Mouse (Mus musculus): ENCODE results near the gene Ebi3.
"Not testable (repeated sequence)": the region's sequence is repeated elsewhere in the genome, so short reads cannot be mapped to it uniquely, and the experiment has no call there.

Ebi3 gene

GRCm38 (mm10) chr17:55952447-55953027 is at the start of gene Ebi3:
Gene Ebi3, plus strand, starts transcription at chr17:55952640.
- no peak for DNase-seq (ENCODE audit: low spot score)

DNA sequence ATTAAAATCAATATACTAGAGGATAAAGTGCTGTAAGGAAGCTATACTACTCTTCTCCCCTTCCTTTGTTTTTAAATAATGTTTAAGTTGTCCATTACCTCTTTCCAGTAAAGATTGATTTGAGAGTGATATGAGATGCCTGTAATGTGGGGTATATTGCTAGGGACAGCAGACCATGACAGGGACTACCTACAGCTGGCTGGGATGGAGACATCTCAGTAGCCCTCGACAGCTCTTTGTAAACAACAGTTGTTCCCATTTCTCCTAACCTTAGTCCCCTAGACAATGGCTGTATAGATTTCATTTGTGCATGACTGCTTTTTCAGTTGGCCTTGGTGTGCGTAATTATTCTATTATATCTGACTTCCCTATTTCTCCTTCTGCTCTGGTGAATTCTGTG is 49.4 kb upstream of the Ebi3 start:
- no peak for DNase-seq (ENCODE audit: low spot score)

DNA sequence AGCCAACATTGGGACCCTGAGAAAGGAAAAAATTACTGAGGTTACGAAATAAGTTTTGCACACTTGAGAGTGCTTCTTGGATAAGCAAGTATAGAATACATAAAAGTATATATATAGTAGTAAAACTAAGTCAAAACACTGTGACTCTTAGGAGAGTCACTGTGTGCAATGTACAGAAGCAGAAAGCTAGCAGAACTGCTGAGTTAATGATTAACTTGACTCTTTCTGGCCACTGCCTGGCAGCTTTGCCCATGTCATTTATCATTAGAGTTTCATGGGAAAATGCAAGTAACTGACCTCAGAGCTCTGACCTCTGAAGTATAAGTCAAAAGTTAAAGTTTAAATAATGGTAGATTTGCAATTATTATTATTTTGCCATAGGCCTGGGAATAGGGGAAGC is 48.8 kb upstream of the Ebi3 start:
- no peak for DNase-seq (ENCODE audit: low spot score)

DNA sequence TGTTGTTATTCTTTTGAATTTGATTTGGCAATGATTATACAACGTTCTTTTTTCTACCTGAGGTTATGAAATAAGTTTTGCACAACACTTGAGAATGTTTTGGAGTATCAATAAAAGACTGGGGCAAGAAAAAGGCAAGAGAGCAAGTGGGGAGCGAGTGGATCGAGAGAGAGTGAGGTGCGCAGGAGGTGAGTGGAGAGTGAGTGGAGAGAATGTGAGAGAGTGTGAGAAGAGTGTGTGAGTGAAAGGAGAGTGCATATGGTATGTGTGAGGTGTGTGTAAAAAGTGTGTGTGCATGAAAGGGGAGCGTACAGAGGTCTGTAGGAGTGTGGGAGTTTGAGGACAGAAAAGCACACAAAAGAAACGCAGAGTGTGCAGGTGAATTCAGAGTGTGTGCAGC is 48.3 kb upstream of the Ebi3 start:
- no peak for DNase-seq (ENCODE audit: low spot score)

DNA sequence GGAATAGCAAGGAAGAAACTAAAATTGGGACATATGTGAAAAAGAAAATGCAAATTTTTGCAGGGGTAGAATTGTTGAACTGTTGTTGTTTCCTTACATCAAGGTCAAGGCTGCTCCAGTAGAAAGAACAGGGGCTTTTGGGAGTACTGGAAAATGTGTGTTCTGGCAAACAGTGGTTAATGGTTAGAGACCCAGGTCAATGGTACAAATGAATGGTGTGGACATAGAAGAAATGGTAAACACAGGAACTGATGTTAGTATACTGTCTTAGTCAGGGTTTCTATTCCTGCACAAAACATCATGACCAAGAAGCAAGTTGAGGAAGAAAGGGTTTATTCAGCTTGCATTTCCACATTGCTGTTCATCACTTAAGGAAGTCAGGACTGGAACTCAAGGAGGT is 45.8 kb upstream of the Ebi3 start:
- no peak for DNase-seq (ENCODE audit: low spot score)

DNA sequence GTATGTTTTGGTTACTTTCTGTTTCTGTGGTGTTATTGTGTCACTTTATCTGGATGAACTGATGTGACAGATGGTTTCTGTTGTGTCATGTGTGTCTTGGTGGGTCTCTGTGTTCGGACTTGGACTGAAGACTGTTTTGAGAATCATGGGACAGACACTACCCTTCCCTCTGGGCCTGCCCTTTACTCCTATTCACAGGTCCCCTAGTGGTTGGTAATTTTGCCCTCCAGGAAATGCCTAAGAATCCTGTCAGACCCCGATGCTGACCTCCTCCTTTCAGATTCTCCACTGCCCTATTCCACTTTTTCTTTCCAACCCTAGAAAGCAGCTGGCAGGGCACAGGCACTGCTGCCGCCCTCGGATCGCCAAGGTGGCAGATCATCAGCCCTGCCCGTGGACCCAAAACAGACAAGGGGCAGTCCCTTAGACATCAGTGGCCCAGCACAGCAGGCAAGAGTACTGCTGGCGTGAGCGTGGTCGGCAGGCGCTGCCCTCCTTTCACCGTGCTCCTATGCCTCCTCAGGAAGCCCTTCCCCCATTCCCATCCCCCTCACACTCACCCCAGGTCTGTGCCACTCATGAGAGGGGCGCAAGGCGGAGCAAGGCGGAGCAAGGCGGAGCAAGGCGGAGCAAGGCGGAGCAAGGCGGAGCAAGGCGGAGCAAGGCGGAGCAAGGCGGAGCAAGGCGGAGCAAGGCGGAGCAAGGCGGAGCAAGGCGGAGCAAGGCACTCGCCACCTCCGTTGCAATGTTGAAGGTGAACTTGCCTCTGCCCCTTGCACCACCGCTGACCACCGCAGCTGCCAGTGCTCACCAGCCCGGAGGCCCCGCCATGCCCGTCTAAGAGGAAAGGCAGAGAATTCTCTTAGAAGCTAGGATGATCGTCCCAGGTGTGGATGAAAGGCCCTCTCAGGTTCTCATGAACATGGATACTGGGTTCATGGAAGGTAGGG is 20.6 kb upstream of the Ebi3 start:
- no peak for DNase-seq (ENCODE audit: low spot score)

- DNase-seq (ENCODE audit: low spot score), result no peak
These were observed 19.8 kb upstream of the Ebi3 start for GRCm38 (mm10) chr17:55932635-55933034.

GRCm38 (mm10) chr17:55933191-55933590 is 19.2 kb upstream of the Ebi3 start:
- no peak for DNase-seq (ENCODE audit: low spot score)

GRCm38 (mm10) chr17:55944387-55944865 is 8.0 kb upstream of the Ebi3 start:
- DNase-seq (ENCODE audit: low spot score), result not testable (repeated sequence)

GRCm38 (mm10) chr17:55944866-55945682 is 7.4 kb upstream of the Ebi3 start:
- DNase-seq (ENCODE audit: low spot score), result peak; percentile 71

GRCm38 (mm10) chr17:55945696-55946095 is 6.7 kb upstream of the Ebi3 start:
- no peak for DNase-seq (ENCODE audit: low spot score)

DNA sequence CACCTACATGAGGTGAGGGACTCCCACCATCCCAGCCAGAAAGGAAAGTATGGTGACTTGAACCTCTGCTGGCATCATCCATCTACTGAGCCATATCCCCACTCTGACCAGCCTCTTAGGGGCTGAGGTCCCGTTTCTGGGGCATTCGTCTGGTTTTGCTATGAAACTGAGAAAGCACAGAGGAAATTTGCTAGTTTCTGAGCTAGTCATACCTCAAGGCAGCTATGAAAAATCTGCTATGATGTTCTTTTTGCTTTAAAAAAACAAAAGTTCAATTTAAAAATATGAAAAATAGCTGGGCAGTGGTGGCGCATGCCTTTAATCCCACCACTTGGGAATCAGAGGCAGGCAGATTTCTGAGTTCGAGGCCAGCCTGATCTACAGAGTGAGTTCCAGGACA is 3.8 kb upstream of the Ebi3 start:
- DNase-seq (ENCODE audit: low spot score), result no peak

DNA sequence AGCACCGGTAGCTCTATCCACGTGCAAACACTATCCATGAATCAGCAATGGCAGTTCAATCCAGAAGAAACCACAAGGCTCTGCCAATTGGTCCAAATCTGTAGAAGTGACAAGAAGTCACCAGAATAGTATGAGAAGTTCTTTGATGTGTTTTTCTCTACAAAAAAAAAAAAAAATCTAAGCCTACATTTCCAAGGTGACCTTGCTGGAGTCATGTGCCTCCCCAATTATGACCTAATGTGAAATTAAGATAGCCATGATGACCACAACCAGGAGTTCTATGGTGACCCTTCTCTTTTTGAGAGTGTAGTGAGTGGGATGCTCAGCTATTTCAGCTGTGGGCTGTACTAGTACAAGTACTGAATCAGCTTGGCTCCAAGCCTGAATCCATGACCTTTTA is 3.0 kb upstream of the Ebi3 start, which contains the start of gene Zfp119b:
Gene Zfp119b, minus strand, starts transcription at position 101 of the 400 bp plus-strand sequence.
- DNase-seq (ENCODE audit: low spot score), result no peak

DNA sequence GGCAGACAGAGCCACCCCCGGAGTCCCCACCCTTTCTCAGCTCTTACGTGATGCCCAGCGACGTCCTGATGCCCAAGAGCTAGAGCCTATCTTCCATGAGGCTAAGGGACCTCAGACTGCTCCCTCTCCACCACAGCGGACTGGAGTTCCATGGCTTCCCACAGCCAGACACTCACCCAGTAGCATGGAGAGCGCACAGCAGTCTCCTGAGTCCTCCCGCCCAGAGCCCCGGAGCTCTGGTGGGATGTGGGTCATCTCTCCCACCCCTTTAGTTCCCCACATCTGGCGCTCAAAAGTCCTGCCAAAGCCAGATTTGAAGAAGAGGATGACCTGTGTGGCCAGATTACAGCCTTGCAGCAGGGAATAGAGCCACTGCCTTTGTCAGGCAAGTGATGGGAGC is 1.8 kb upstream of the Ebi3 start:
- no peak for DNase-seq (ENCODE audit: low spot score)

- no peak for DNase-seq (ENCODE audit: low spot score)
These were observed 399 bp upstream of the Ebi3 start for GRCm38 (mm10) chr17:55952041-55952440.

GRCm38 (mm10) chr17:55953751-55954150 is 1.3 kb downstream of the Ebi3 start:
- no peak for DNase-seq (ENCODE audit: low spot score)

DNA sequence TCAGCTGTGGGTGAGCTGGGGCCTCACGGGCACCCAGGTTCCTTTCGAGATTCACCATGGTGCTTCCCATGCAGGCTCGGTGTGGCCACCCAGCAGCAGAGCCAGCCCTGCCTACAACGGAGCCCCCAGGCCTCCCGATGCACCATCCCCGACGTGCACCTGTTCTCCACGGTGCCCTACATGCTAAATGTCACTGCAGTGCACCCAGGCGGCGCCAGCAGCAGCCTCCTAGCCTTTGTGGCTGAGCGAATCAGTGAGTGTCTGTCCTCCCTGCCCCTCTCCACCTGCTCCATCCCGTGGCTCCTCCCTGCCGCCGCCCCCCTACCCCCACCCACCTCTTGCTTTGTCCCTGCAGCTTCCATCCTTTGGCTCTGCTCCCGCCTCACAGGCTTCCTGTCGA is 1.8 kb downstream of the Ebi3 start:
- DNase-seq (ENCODE audit: low spot score), result no peak

DNA sequence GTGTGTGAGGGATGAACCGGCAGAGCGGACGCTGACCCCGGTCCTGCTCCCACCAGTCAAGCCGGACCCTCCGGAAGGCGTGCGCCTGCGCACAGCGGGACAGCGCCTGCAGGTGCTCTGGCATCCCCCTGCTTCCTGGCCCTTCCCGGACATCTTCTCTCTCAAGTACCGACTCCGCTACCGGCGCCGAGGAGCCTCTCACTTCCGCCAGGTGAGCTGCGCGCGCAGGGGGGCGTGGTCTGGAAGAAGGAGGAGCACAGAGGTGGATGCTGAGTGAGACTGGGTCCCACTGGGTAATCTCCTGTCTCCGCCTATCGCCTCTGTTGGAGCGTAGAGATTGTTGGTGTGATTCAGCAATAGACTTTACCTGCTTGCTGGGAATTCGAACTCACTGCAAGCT is 3.7 kb downstream of the Ebi3 start:
- no peak for DNase-seq (ENCODE audit: low spot score)

- DNase-seq (ENCODE audit: low spot score), result no peak
These were observed 4.2 kb downstream of the Ebi3 start for GRCm38 (mm10) chr17:55956591-55956990.

- no peak for DNase-seq (ENCODE audit: low spot score)
These were observed 4.7 kb downstream of the Ebi3 start for GRCm38 (mm10) chr17:55957168-55957567.

GRCm38 (mm10) chr17:55957726-55958583 is 5.5 kb downstream of the Ebi3 start:
- DNase-seq (ENCODE audit: low spot score), result no peak

- no peak for DNase-seq (ENCODE audit: low spot score)
These were observed 6.1 kb downstream of the Ebi3 start for GRCm38 (mm10) chr17:55958584-55958886.

All from urinary bladder, postnatal 10 days (tissue).